Mouse (Mus musculus) kidney, embryonic 14.5 days (tissue): ENCODE data around the gene Trip10. TPM values are rescaled to one million over a fixed set of nuclear protein-coding genes. Genes with fewer than 3 reads are reported as not detected.

Experiments
- microRNA-seq: library from miRNA; unstranded; fragments of <30 nt; microRNA quantifications from one replicate; pipeline ENCODE4, GENCODE M21; 2016
- polyA plus RNA-seq: library from polyadenylated mRNA; unstranded; fragments of >200 nt; fragmentation: Nextera tagmentation; extraction: Ambion mirVana; gene quantifications from 2 replicates; pipeline ENCODE4 v1.2.1, GENCODE M21; 2014

Trip10 gene
- polyA plus RNA-seq, 1 experiment from 2014 or later = 37.1 TPM

Small RNA genes lying within 50 kb of the gene (microRNA-seq; reads per million reads assigned to microRNA genes)
- not detected for gene Mir6978

Other genes starting within 250 kb of the Trip10 start
- 1.4 TPM in 1 of 2 replicates, not detected in the other for gene Pspn, start 249.4 kb upstream of the Trip10 start, polyA plus RNA-seq
- gene Gtf2f1, start 238.2 kb upstream of the Trip10 start, polyA plus RNA-seq = 65.1 and 65.6 TPM in 2 replicates
- 0.24 and 0.39 TPM in 2 replicates for gene Gm17949, start 238.0 kb upstream of the Trip10 start, polyA plus RNA-seq
- gene Khsrp, start 217.9 kb upstream of the Trip10 start, polyA plus RNA-seq = 46.2 and 65.9 TPM in 2 replicates
- 0.16 TPM in 1 of 2 replicates, not detected in the other for gene Slc25a41, start 207.8 kb upstream of the Trip10 start, polyA plus RNA-seq
- 46.4 and 48.7 TPM in 2 replicates for gene Crb3, start 190.3 kb upstream of the Trip10 start, polyA plus RNA-seq
- 12.9 and 13.2 TPM in 2 replicates for gene Slc25a23, start 189.6 kb upstream of the Trip10 start, polyA plus RNA-seq
- gene Dennd1c, start 170.9 kb upstream of the Trip10 start, polyA plus RNA-seq = 3.4 and 4.4 TPM in 2 replicates
- 23.3 and 23.8 TPM in 2 replicates for gene Tubb4a, start 161.7 kb upstream of the Trip10 start, polyA plus RNA-seq
- 9.8 and 10.1 TPM in 2 replicates for gene Tnfsf9, start 144.1 kb upstream of the Trip10 start, polyA plus RNA-seq
- not detected in 2 replicates for gene Cd70, start 99.7 kb upstream of the Trip10 start, polyA plus RNA-seq
- not detected in 2 replicates for gene Tnfsf14, start 55.3 kb upstream of the Trip10 start, polyA plus RNA-seq
- gene C3, start 21.3 kb upstream of the Trip10 start, polyA plus RNA-seq = 0.19 and 1.2 TPM in 2 replicates
- gene Gpr108, start 1.0 kb upstream of the Trip10 start, polyA plus RNA-seq = 32.8 and 36.8 TPM in 2 replicates
- gene Vav1, start 29.6 kb downstream of the Trip10 start, polyA plus RNA-seq = 1.3 and 1.7 TPM in 2 replicates
- 1.7 and 4.8 TPM in 2 replicates for gene Adgre1, start 109.2 kb downstream of the Trip10 start, polyA plus RNA-seq